Mouse (Mus musculus): Measurements from ENCODE around the gene Tmc4. TPM values are rescaled to one million over a fixed set of nuclear protein-coding genes. Genes with fewer than 3 reads are reported as not detected.
"Not testable (repeated sequence)": the region's sequence is repeated elsewhere in the genome, so short reads cannot be mapped to it uniquely, and the experiment has no call there.

The Tmc4 gene
- polyA plus RNA-seq, 1 experiment = 16.4 TPM

DNA sequence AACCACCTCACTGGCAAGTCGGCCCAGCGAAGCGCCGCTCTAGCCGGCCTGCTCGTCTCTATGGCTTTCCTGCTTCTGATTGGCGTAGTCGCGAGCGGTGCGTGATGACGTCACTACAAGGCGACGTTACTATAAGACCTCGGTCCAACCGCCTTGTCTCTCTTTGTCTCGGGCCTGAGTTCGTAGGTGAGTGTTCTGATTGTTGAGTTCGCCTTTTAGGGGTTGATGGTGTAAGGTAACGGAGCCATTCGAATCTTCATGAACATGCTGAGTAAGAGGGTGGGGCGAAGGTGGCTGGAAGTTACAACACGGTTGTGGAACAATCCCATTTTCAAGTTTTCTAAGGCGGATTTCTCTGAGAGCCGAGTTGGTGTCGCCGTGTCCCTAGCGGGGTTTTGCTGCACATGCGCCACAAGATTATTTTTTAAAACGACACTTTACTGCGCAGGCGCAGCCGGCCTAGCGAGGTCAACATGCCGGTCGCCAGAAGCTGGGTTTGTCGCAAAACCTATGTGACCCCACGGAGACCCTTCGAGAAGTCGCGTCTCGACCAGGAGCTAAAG lies 26.6 kb upstream of the Tmc4 start, which contains the start of gene Rps9:
Gene Rps9, plus strand, starts transcription at position 115 of the 563 bp plus-strand sequence.
- Histone ChIP-seq H3K4me1 (ENCODE audit: control insufficient read depth, insufficient read depth, low read length) (no peaks in the 10 kb centered on the region), H3K9ac (ENCODE audit: low read depth, poor library complexity, severe bottlenecking) (peak within 1 kb of the TSS; percentile 92), H3K27ac (ENCODE audit: insufficient read depth, low read length) (peak within 1 kb of the TSS; percentile 80), H3K9me3 (replicated peaks; ENCODE audit: control insufficient read depth, insufficient read depth, low read length, poor library complexity, severe bottlenecking) (no peaks in the 10 kb centered on the region), H3K4me3 (ENCODE audit: low read depth, low read length) (peak within 1 kb of the TSS; percentile 84), H3K27me3 (ENCODE audit: control insufficient read depth, insufficient read depth, low read length, poor library complexity, severe bottlenecking) (no peaks in the 10 kb centered on the region), H3K36me3 (ENCODE audit: control insufficient read depth, insufficient read depth, low read length, poor library complexity, severe bottlenecking) (peaks cover 52% of the 10 kb centered on the region)
- peak; percentile 100 for TF ChIP-seq POLR2A (IDR thresholded peaks at IDR 0.05; ENCODE audit: insufficient read depth, low read length)
- TF ChIP-seq CTCF (IDR thresholded peaks at IDR 0.05; ENCODE audit: low read depth, low read length) = no peak
- no peak for TF ChIP-seq EP300 (IDR thresholded peaks at IDR 0.05; ENCODE audit: insufficient read depth, low read depth, low read length)

DNA sequence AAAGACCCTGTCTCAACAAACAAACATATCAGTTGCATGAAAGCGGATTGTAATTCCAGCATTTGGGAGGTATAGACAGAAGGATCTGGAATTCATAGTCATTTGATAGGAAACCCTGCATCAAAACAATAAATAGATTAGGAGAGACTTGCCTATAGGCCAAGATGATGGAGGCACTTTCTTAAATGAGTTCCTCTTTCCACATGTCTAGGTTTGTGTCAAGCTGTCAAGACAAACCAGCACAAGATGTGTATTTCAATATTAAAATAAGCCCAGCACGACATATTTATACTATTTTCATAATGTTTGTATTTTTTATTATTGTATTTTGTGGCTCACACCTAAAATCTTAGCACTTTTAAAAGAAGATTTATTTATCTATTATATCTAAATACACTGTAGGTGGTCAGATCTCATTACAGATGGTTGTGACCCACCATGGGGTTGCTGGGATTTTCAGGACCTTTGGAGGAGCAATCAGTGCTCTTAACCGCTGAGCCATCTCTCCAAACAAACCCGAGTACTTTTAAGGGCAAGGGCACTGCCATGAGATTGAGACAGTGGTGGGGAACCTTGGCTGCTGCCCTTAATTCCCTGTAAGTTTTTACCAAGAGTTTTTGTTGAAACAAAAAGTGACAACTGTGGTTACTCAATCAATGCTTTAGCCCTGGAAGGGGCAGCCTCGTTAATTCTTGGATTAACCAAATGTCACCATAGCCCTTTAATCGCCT lies 26.0 kb upstream of the Tmc4 start:
- peak overlapping the region; percentile 52; the same call in 1 of the 2 replicates for H3K27ac ChIP-seq (ENCODE audit: insufficient read depth, low read length)
- H3K4me3 ChIP-seq (ENCODE audit: low read depth, low read length) = peak overlapping the region; percentile 38
- H3K9ac ChIP-seq (ENCODE audit: low read depth, poor library complexity, severe bottlenecking) = peak overlapping the region; percentile 59
- H3K27me3 ChIP-seq (ENCODE audit: control insufficient read depth, insufficient read depth, low read length, poor library complexity, severe bottlenecking) = no peaks in the 10 kb centered on the region
- no peaks in the 10 kb centered on the region for H3K4me1 ChIP-seq (ENCODE audit: control insufficient read depth, insufficient read depth, low read length)
- H3K9me3 ChIP-seq (replicated peaks; ENCODE audit: control insufficient read depth, insufficient read depth, low read length, poor library complexity, severe bottlenecking) = no peaks in the 10 kb centered on the region
- TF ChIP-seq POLR2A (IDR thresholded peaks at IDR 0.05; ENCODE audit: insufficient read depth, low read length) (no peak), EP300 (IDR thresholded peaks at IDR 0.05; ENCODE audit: insufficient read depth, low read depth, low read length) (no peak), CTCF (IDR thresholded peaks at IDR 0.05; ENCODE audit: low read depth, low read length) (no peak)
- H3K36me3 ChIP-seq (ENCODE audit: control insufficient read depth, insufficient read depth, low read length, poor library complexity, severe bottlenecking) = peaks cover 52% of the 10 kb centered on the region

DNA sequence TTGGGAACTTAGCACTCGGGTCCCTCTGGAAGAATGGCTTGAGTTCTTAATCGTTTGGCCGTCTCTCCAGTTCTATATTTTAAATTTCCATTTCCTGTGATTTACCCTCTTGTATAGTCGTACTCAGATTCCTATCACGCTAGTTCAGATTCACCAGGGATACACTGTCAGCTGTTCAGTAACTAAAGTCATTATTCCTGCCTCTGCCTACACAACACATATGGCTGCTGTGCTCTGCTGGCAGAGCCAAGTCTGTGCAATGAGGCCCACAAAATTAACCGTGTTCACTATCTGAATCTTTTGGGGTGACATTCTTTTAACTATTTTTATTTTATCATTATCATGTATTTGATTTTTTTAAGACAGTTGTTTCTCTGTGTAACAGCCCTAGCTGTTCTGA lies 21.1 kb upstream of the Tmc4 start:
- H3K9me3 ChIP-seq (replicated peaks; ENCODE audit: control insufficient read depth, insufficient read depth, low read length, poor library complexity, severe bottlenecking) = no peaks in the 10 kb centered on the region
- peaks cover 22% of the 10 kb centered on the region for H3K36me3 ChIP-seq (ENCODE audit: control insufficient read depth, insufficient read depth, low read length, poor library complexity, severe bottlenecking)
- H3K27ac ChIP-seq (ENCODE audit: insufficient read depth, low read length) = no peak overlapping the region
- H3K27me3 ChIP-seq (ENCODE audit: control insufficient read depth, insufficient read depth, low read length, poor library complexity, severe bottlenecking) = no peaks in the 10 kb centered on the region
- no peak overlapping the region for H3K4me3 ChIP-seq (ENCODE audit: low read depth, low read length)
- H3K4me1 ChIP-seq (ENCODE audit: control insufficient read depth, insufficient read depth, low read length) = no peaks in the 10 kb centered on the region
- no peak overlapping the region for H3K9ac ChIP-seq (ENCODE audit: low read depth, poor library complexity, severe bottlenecking)
- TF ChIP-seq POLR2A (IDR thresholded peaks at IDR 0.05; ENCODE audit: insufficient read depth, low read length) (no peak), EP300 (IDR thresholded peaks at IDR 0.05; ENCODE audit: insufficient read depth, low read depth, low read length) (no peak), CTCF (IDR thresholded peaks at IDR 0.05; ENCODE audit: low read depth, low read length) (no peak)

DNA sequence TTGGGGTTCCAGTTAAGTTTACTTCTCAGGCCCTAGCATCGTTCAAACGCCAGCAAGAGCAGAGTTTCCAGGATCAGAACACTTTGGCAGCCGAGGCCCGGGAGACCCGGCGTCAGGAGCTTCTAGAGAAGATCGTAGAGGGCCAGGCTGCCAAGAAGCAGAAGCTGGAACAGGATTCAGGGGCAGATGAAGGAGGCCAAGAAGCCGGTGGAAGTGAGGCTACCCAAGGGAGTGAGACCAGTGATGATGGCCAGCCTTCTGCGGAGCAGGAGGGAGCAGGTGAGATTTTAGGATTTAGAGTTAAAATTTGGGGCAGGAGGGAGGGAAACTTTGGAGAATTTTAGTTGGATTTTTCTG lies 17.6 kb upstream of the Tmc4 start:
- not testable (repeated sequence) for H3K27me3 ChIP-seq (ENCODE audit: control insufficient read depth, insufficient read depth, low read length, poor library complexity, severe bottlenecking); H3K4me1 ChIP-seq (ENCODE audit: control insufficient read depth, insufficient read depth, low read length); H3K27ac ChIP-seq (ENCODE audit: insufficient read depth, low read length); H3K9me3 ChIP-seq (replicated peaks; ENCODE audit: control insufficient read depth, insufficient read depth, low read length, poor library complexity, severe bottlenecking)
- Histone ChIP-seq H3K9ac (ENCODE audit: low read depth, poor library complexity, severe bottlenecking) (peak overlapping the region; percentile 55), H3K36me3 (ENCODE audit: control insufficient read depth, insufficient read depth, low read length, poor library complexity, severe bottlenecking) (peaks cover 15% of the 10 kb centered on the region), H3K4me3 (ENCODE audit: low read depth, low read length) (peak overlapping the region; percentile 76)

DNA sequence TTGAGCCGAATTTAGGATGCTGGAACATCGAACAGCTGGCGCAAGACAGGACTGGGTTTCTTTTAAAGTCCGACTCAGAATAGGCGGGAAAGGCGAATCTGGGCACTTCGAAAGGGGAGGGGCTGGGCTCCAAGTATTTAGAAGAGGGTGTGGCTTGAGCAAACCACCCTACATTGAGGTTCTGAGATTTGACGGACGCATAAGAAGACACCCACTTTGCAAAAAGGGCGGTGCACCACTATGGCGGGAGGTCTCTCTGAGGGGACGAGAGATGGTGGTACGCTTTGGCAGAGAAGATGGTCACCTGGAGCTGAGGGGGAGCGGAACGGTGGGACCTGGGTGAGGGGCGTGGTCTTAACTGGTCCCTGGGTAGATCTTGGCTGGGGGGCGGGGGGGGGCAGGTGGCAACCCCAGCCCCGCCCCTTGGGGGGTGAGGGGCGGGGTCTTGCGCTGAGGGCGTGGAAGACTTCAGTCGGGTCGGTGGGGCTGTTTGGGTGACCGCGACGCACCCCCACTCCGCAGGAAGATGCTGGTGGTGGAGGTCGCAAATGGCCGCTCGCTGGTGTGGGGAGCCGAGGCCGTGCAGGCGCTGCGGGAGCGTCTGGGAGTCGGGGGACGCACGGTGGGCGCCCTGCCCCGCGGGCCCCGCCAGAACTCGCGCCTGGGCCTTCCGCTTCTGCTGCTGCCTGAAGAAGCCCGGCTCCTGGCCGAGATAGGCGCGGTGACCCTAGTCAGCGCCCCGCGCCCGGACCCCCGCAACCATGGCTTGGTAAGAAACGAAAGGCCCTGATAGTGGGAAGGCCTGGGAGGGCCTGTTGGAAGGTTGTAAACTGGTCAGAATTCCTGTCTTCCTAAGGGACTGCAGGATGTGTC lies 17.0 kb upstream of the Tmc4 start:
- no peaks in the 10 kb centered on the region for H3K27me3 ChIP-seq (ENCODE audit: control insufficient read depth, insufficient read depth, low read length, poor library complexity, severe bottlenecking)
- peak overlapping the region; percentile 76 for H3K4me3 ChIP-seq (ENCODE audit: low read depth, low read length)
- TF ChIP-seq CTCF (IDR thresholded peaks at IDR 0.05; ENCODE audit: low read depth, low read length) (no peak), POLR2A (IDR thresholded peaks at IDR 0.05; ENCODE audit: insufficient read depth, low read length) (no peak), EP300 (IDR thresholded peaks at IDR 0.05; ENCODE audit: insufficient read depth, low read depth, low read length) (no peak)
- H3K9ac ChIP-seq (ENCODE audit: low read depth, poor library complexity, severe bottlenecking) = peak overlapping the region; percentile 55
- peaks cover 15% of the 10 kb centered on the region for H3K36me3 ChIP-seq (ENCODE audit: control insufficient read depth, insufficient read depth, low read length, poor library complexity, severe bottlenecking)
- no peaks in the 10 kb centered on the region for H3K9me3 ChIP-seq (replicated peaks; ENCODE audit: control insufficient read depth, insufficient read depth, low read length, poor library complexity, severe bottlenecking)
- H3K4me1 ChIP-seq (ENCODE audit: control insufficient read depth, insufficient read depth, low read length) = no peaks in the 10 kb centered on the region
- peak overlapping the region; percentile 82 for H3K27ac ChIP-seq (ENCODE audit: insufficient read depth, low read length)

DNA sequence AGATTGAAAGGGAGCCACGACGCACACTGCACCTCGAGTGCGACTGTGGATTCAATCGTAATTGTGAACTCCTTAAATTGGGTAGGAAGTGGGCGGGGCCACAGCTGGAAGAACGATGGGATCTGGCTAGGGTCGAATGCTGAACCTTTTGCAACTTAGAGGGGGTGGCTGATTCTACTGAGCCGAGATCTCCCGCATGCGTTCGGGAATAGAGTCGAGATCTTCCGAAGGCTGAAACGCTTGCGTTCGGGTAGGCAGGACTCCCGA lies 16.4 kb upstream of the Tmc4 start:
- Histone ChIP-seq H3K9ac (ENCODE audit: low read depth, poor library complexity, severe bottlenecking) (peak overlapping the region; percentile 55), H3K9me3 (replicated peaks; ENCODE audit: control insufficient read depth, insufficient read depth, low read length, poor library complexity, severe bottlenecking) (no peaks in the 10 kb centered on the region), H3K4me1 (ENCODE audit: control insufficient read depth, insufficient read depth, low read length) (no peaks in the 10 kb centered on the region), H3K4me3 (ENCODE audit: low read depth, low read length) (peak overlapping the region; percentile 76), H3K27me3 (ENCODE audit: control insufficient read depth, insufficient read depth, low read length, poor library complexity, severe bottlenecking) (no peaks in the 10 kb centered on the region), H3K36me3 (ENCODE audit: control insufficient read depth, insufficient read depth, low read length, poor library complexity, severe bottlenecking) (peaks cover 12% of the 10 kb centered on the region), H3K27ac (ENCODE audit: insufficient read depth, low read length) (peak overlapping the region; percentile 82)
- TF ChIP-seq POLR2A (IDR thresholded peaks at IDR 0.05; ENCODE audit: insufficient read depth, low read length) (no peak), EP300 (IDR thresholded peaks at IDR 0.05; ENCODE audit: insufficient read depth, low read depth, low read length) (no peak), CTCF (IDR thresholded peaks at IDR 0.05; ENCODE audit: low read depth, low read length) (no peak)
